Mouse (Mus musculus) embryonic fibroblast, embryonic 13.5 days (primary cell): ENCODE measurements at regions not wholly inside any gene's neighbourhood (a gene's known extent, or its start where the extent isn't known, plus 50 kb on each side); places are given as distances from the start of the nearest gene placed in this dataset.

Experiments
- H3K27ac ChIP-seq: 2 replicates; pipeline ENCODE4 v1.5.1; 2012; ENCODE audit warnings: low read length, control low read depth, inconsistent platforms; ENCODE audit not compliant: insufficient read depth
- H3K4me1 ChIP-seq: 2 replicates; pipeline ENCODE4 v1.6.1; 2011; ENCODE audit warnings: low read length; ENCODE audit not compliant: control insufficient read depth, insufficient read depth
- H3K4me3 ChIP-seq: 2 replicates; pipeline ENCODE4 v1.5.1; 2011; ENCODE audit warnings: mild to moderate bottlenecking, control low read depth, low read length; ENCODE audit not compliant: insufficient read depth
- CTCF ChIP-seq: IDR thresholded peaks from 2 replicates; pipeline ENCODE4 v1.5.1; 2011; ENCODE audit warnings: mild to moderate bottlenecking, control low read depth, low read length, moderate library complexity, borderline replicate concordance; ENCODE audit not compliant: insufficient read depth
- POLR2A ChIP-seq: IDR thresholded peaks from 2 replicates; pipeline ENCODE4 v1.6.1; 2011; ENCODE audit warnings: low read depth, mild to moderate bottlenecking, control low read depth, low read length, moderate library complexity

DNA sequence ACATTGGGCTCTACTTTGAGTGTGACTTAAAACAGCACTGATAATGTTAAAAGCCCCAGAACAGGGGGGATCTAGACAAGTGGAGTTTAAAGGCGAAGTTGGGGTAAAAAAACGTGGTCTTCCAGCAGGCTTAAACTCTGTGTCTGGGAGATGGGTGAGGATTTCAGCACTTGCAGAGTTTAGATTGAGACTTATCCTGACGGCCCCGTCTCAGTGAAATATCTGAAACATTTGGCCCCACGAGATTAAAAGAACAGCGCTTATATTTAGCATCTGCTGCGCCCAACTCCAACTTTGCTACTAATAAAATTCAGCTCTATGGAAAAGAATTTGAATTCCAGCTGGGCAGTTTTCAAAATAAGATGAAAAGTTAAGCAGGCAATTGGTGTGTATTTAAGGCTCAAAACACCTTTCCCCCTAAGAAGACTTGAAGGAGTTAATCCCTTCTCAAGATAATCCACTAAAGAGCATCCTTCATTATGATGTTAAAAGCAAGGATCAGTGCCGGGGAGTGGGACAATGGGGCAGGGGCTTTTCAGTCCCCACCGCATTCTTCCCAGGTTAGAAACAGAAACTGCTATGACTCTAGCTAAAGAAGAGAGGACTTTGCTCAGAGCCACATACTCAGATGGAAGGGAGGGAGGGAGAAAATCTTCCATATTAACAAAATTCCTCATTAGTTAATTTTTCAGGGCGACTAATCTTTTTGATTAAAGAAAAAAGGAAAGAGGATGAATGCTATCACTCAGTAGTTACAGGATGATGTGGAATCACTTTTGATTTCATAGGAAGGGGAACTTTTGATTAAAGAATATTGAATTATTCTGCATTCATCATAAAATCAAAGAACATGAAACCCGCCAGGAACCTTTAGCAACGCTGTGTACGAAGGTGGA is 225.1 kb upstream of the Nr2f2 start:
- no peak overlapping the region for H3K27ac ChIP-seq
- no peak overlapping the region for H3K4me3 ChIP-seq
- TF ChIP-seq CTCF (no peak), POLR2A (no peak)
- H3K4me1 ChIP-seq: no peaks in the 10 kb centered on the region

DNA sequence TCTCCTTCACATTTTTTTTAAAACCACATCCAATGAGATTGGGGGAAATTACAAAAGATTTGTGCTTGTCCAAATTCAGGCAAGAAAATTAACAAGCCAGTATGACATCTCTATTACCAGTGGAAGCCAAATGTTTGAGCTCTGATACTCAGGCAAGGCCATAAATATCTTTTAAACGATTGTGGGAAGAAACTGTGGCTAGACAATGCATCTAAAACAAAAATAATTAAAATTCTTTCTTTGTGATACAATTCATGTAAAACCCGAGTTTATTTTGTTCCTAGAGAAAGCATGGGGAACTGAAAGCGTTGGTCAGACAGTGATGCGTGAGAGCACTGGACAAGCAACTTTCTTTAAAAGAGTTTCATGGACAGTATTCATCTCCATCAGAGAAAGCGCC is 223.2 kb upstream of the Nr2f2 start:
- Histone ChIP-seq H3K4me1 (no peaks in the 10 kb centered on the region), H3K27ac (no peak overlapping the region), H3K4me3 (no peak overlapping the region)
- TF ChIP-seq POLR2A (no peak), CTCF (no peak)

- H3K4me3 ChIP-seq: no peak overlapping the region
- no peak for TF ChIP-seq CTCF
- TF ChIP-seq POLR2A: no peak
- no peaks in the 10 kb centered on the region for H3K4me1 ChIP-seq
- no peak overlapping the region for H3K27ac ChIP-seq
Observed at GRCm38 (mm10) chr7:70588061-70588460, 221.5 kb upstream of the Nr2f2 start.

DNA sequence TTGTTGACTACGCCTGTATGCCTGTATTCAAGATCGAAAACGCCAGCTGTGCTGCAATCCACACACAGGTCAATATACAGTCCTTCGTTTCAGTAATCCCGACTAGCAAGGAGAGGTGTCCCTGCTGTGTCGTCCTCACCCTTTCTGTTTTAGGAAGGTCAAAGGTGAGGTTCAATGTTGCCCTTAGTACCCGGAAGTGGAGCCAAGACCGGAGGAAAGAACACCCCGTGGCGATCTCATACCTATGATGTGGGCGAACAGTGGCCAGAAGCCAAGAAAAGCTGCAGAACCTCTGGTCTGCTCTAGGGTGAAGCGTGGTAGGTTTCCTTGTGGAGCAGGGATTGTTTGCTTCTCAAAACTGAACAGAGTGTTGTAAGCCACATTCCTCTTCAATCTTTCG is 217.9 kb upstream of the Nr2f2 start:
- Histone ChIP-seq H3K4me3 (no peak overlapping the region), H3K4me1 (no peaks in the 10 kb centered on the region), H3K27ac (no peak overlapping the region)
- TF ChIP-seq CTCF (no peak), POLR2A (no peak)

GRCm38 (mm10) chr7:70576112-70576910 is 209.8 kb upstream of the Nr2f2 start:
- TF ChIP-seq POLR2A (no peak), CTCF (no peak)
- peaks cover 4% of the 10 kb centered on the region for H3K4me1 ChIP-seq
- H3K4me3 ChIP-seq: no peak overlapping the region
- no peak overlapping the region for H3K27ac ChIP-seq

GRCm38 (mm10) chr7:70575614-70576013 is 209.1 kb upstream of the Nr2f2 start:
- no peak overlapping the region for H3K4me3 ChIP-seq
- H3K27ac ChIP-seq: no peak overlapping the region
- peaks cover 4% of the 10 kb centered on the region for H3K4me1 ChIP-seq
- no peak for TF ChIP-seq CTCF
- no peak for TF ChIP-seq POLR2A

DNA sequence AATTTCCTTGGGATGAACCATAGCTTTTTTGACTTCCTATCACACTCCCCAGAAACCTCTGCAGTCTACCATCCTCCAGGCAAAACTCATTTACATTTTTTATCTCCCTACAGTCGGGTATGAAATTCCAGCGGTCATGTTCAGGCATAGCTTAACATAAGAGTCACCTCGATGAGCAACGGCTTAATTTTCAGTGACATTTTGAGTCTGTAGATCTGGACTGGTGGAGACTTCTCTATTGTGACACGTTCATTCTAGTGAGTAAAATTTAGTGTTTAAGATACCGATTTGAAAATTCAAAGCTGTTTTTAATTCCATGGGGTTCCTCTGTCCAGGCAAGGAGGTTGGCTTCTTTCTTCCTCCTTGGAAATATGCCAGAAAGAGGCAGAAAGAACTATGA is 207.7 kb upstream of the Nr2f2 start:
- Histone ChIP-seq H3K4me1 (peaks cover 4% of the 10 kb centered on the region), H3K27ac (peak overlapping the region; percentile 34; the same call in 1 of the 2 replicates), H3K4me3 (no peak overlapping the region)
- no peak for TF ChIP-seq CTCF
- TF ChIP-seq POLR2A: no peak

DNA sequence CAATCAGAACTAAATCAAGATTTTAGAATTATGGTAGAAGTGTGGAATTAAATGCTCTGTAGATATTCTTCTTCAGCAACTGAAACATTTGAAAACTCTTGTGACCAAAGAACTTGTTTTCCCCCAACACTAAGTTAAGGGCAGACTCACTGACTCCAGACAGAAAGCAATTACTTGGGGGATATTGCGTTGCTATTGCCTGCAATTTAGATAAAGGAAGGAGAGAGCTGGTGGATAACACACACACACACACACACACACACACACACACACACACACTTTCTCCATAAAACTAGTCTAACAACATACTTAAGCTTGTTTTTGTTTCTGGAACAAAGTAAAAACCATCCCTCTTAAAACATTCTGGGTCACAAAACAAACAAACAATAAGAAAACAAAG is 198.5 kb upstream of the Nr2f2 start:
- Histone ChIP-seq H3K27ac (no peak overlapping the region), H3K4me3 (no peak overlapping the region), H3K4me1 (no peaks in the 10 kb centered on the region)
- no peak for TF ChIP-seq POLR2A

DNA sequence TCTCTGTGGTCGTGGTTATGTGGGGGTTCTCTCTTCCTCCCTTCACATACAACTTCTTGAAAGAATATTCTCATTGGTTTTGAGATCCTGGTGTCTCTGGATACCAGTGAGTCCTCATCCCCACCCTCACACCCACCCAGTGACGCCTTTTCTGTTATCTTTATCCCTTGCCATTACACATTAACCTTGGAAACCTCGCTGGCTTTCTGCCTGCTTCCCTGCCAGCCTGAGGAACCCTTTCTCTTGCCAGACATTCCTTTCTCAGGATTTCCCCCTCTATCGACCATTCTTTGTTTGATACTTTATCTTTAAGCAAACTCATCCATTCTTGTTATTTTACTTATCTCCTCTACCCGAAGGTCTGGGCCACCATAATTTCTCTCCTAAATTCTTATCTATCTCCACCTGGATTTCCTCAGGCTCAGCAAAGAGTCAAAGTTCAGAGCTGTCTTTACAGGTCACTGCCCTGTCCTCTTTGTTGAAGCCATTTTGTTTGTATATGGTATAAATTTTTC is 182.5 kb upstream of the Nr2f2 start:
- TF ChIP-seq POLR2A (no peak), CTCF (no peak)
- no peak overlapping the region for H3K27ac ChIP-seq

DNA sequence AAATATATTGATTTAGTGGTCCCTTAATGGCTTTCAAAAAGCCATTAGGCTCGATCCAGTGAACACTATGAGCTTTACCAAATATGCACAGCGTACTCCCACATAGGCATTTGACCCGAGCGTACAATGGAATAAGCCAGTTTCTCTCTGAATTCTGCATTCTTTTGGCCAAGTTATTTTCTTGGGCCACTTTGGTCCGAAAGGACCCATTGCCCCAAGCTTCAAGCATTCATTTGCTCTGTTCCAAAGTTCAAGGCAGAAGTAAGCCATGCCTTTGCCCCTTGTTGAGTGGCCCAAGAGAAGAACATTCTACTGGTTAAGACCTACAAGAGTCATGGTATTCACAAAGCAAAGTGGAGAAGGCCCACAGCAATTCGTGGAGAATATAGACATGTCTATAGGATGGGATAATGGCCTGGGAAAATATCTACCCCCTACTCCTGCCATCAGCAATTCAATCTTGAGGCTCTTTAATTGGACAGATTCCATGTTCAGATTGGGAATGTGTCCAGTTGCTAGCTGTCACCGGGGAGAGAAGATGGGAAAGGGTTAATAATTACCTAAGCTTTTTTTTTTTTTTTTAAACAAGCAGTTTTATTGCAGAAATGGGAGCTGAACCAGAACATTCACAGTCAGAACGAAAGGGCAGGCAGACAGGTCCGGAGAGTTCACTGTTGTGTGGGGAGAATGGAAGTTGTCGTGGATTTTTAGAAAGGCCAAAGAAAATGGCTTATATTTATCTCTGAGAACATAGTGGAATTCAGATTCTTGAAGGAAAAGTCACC is 175.5 kb upstream of the Nr2f2 start:
- H3K27ac ChIP-seq: no peak overlapping the region
- H3K4me3 ChIP-seq: no peak overlapping the region
- TF ChIP-seq POLR2A (no peak), CTCF (no peak)
- H3K4me1 ChIP-seq: no peaks in the 10 kb centered on the region

More for the DNA sequence above, 182.5 kb upstream of the Nr2f2 start:
- no peaks in the 10 kb centered on the region for H3K4me1 ChIP-seq
- no peak overlapping the region for H3K4me3 ChIP-seq
